Mouse (Mus musculus): ENCODE results near the gene Kcnj2. TPM values are rescaled to one million over a fixed set of nuclear protein-coding genes. Genes with fewer than 3 reads are reported as not detected.

The Kcnj2 gene
- 1.00 and 1.3 TPM in 2 replicates for polyA plus RNA-seq (2015; fragmentation: Nextera tagmentation; extraction: Ambion mirVana)

DNA sequence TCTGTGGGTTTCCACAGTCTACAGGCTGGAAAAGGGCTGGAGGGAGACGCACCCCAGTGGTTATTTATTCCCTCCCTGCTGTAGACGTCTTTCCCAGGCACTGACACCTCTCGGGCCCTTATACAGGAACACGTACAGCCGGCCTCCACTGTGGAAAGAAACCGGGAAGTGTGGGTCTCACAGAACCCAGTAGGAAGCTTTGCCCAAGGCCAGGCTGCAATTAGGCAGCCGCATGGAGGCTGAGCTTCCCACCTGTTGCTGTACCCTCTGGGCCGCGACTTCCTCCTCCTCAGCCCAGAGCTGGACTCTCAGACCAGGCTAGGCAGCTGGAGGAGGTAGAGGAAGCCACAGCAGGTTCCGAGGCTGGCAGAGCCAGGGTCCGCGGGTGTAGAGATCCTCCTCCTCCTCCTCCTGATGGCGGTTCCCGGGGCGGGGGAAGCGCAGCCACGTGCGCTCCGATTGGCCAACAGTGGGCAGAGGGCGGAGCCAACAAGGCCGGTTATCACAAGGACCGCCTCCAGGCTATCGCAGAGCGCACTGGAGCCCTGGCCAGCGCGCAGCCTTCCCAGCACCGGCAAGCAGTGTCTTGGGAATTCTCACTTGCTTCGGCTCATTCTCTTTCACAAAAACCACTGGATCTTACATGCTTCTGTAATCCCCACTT is at the start of gene Kcnj2:
TSS of gene Kcnj2 (plus strand) at position 530 of the 664 bp plus-strand sequence.
- no peaks in the 10 kb centered on the region for H3K9me3 ChIP-seq (replicated peaks)
- peak within 1 kb of the TSS; percentile 64 for H3K9ac ChIP-seq (replicated peaks)
- no peaks in the 10 kb centered on the region for H3K36me3 ChIP-seq
- under 1% methylated on average over 28 of the region's 28 CpGs for WGBS
- peaks cover 27% of the 10 kb centered on the region for H3K4me1 ChIP-seq
- peak within 1 kb of the TSS; percentile 63 for H3K4me3 ChIP-seq (replicated peaks)
- H3K27me3 ChIP-seq (replicated peaks) = no peaks in the 10 kb centered on the region
- ATAC-seq (ENCODE audit: low FRiP score) = peak; percentile 99
- H3K27ac ChIP-seq (replicated peaks) = peak within 1 kb of the TSS; percentile 58
- H3K4me2 ChIP-seq = peak within 1 kb of the TSS; percentile 89

DNA sequence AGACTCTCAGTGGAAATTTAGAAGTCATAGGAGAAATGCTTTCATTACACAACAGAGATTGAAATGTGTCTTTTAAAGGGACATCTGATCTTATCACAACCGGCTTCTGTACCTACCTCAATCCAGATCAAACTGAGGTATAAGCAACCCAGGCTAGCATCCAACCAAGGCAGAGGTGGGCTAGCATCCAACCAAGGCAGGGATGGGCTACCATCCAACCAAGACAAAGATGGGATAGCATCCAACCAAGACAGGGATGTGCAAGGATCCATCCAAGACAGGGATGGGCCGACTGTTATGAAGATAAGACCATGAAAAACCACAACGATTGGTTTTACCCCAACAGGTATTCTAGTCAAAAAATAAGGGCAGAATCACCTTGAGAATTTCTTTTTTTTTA is 49.8 kb upstream of the Kcnj2 start:
- no peak overlapping the region for H3K9ac ChIP-seq (replicated peaks)
- no peaks in the 10 kb centered on the region for H3K27me3 ChIP-seq (replicated peaks)
- H3K4me2 ChIP-seq = no peak overlapping the region
- H3K4me1 ChIP-seq = no peaks in the 10 kb centered on the region
- no peaks in the 10 kb centered on the region for H3K9me3 ChIP-seq (replicated peaks)
- H3K27ac ChIP-seq (replicated peaks) = no peak overlapping the region
- WGBS = 93% methylated on average over 3 of the region's 3 CpGs
- ATAC-seq (ENCODE audit: low FRiP score) = no peak
- no peaks in the 10 kb centered on the region for H3K36me3 ChIP-seq
- H3K4me3 ChIP-seq (replicated peaks) = no peak overlapping the region

DNA sequence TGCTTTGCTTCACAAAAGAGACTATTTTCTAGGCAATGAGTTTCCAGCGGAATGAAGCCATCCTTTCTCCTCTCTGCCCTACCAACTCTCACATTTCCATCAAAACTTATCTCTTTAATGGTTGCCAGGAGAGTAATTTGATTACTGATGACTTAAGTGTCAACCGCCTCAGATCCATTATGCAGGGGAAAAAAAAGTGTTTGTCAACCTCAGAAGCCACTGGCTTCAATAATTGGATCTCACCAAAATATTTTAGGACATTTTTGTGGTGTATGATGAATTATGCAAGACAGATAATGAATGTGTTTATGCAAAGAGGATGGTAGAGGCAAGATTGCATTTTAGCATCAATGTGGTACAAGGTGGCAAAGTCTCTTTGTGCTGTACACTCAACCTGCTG is 45.8 kb upstream of the Kcnj2 start:
- Histone ChIP-seq H3K27me3 (replicated peaks) (no peaks in the 10 kb centered on the region), H3K27ac (replicated peaks) (no peak overlapping the region), H3K9me3 (replicated peaks) (no peaks in the 10 kb centered on the region), H3K4me2 (no peak overlapping the region), H3K4me1 (no peaks in the 10 kb centered on the region), H3K36me3 (no peaks in the 10 kb centered on the region), H3K9ac (replicated peaks) (no peak overlapping the region), H3K4me3 (replicated peaks) (no peak overlapping the region)
- no peak for ATAC-seq (ENCODE audit: low FRiP score)
- 25% methylated on average over 2 of the region's 2 CpGs for WGBS

DNA sequence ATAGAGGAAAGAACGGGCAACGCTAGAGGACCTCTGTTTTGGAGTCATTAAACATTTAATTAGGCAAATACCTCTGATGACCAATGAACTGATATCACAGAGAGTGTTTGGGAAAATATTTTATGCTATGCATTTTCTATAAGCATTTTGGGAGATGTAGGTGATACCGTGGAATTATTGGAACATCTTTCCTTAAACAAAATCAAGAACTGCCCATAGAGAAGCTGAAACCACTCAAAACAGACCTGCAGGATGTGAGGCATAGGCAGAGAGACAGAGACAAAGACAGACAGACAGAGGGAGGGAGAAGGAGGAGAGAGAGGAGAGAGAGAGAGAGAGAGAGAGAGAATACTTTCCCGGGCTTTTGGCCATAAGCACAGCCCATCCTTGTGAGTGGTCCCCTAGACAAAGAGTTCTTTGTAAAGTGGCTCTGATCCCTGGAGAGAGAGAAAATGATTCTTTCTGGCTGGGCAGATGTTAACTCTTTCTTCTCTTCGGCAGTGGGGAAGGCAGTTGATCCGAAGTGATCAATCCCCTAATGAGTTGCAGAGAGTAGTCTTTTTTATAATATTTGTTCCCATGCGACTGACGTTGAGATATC is 43.2 kb upstream of the Kcnj2 start:
- peak; percentile 69; the same call in 1 of the 2 replicates for ATAC-seq (ENCODE audit: low FRiP score)

DNA sequence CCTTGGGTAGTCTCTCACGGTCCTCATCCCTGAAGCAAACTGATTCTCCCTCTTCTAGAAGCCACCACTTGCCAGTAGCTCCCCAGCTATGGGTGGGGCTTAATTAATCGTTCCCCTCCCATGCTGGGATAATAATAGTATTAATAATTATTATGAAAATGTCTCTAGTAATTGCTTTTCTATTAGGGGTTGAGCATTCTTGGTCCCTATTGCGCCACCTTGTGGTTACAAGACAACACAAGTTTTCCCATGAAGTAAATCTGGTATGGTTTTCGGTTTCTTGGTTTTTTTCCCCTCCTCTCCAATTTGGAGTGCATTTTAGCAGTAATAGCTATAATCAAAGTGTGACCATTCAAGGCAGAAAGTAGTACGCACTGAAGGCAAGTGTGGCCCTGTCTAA is 23.8 kb upstream of the Kcnj2 start:
- WGBS = 50% methylated on average over 5 of the region's 5 CpGs
- Histone ChIP-seq H3K9ac (replicated peaks) (no peak overlapping the region), H3K27ac (replicated peaks) (no peak overlapping the region), H3K27me3 (replicated peaks) (no peaks in the 10 kb centered on the region), H3K9me3 (replicated peaks) (no peaks in the 10 kb centered on the region), H3K4me1 (no peaks in the 10 kb centered on the region), H3K4me2 (no peak overlapping the region), H3K36me3 (no peaks in the 10 kb centered on the region), H3K4me3 (replicated peaks) (no peak overlapping the region)
- no peak for ATAC-seq (ENCODE audit: low FRiP score)

More for the DNA sequence above, 43.2 kb upstream of the Kcnj2 start:
- WGBS = 45% methylated on average over 8 of the region's 8 CpGs
- Histone ChIP-seq H3K27ac (replicated peaks) (no peak overlapping the region), H3K9me3 (replicated peaks) (no peaks in the 10 kb centered on the region), H3K9ac (replicated peaks) (no peak overlapping the region), H3K4me1 (no peaks in the 10 kb centered on the region), H3K27me3 (replicated peaks) (no peaks in the 10 kb centered on the region), H3K4me3 (replicated peaks) (no peak overlapping the region), H3K36me3 (no peaks in the 10 kb centered on the region), H3K4me2 (no peak overlapping the region)

DNA sequence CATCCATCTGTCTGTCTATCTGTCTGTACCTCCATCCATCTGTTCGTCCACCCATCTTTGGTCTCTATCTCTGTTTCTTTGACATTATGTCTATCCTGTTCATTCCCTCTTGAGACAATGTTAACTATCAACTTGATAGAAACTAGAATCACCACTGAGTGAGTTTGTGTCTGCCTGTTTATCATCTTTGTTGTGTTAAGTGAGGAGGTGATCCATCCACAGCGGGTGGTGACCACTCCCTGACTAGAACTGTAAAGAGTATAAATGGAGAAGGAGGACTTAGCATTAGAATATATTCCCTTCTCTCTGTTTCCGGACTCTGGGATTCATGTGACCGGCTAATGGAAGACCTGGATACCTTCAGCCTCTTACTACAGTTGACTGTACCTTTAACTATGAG is 22.7 kb upstream of the Kcnj2 start:
- no peak overlapping the region for H3K4me3 ChIP-seq (replicated peaks)
- H3K4me1 ChIP-seq = no peaks in the 10 kb centered on the region
- ATAC-seq (ENCODE audit: low FRiP score) = no peak
- WGBS = 90% methylated on average over 4 of the region's 4 CpGs
- no peaks in the 10 kb centered on the region for H3K27me3 ChIP-seq (replicated peaks)
- no peaks in the 10 kb centered on the region for H3K9me3 ChIP-seq (replicated peaks)
- H3K36me3 ChIP-seq = no peaks in the 10 kb centered on the region
- no peak overlapping the region for H3K9ac ChIP-seq (replicated peaks)
- H3K4me2 ChIP-seq = no peak overlapping the region
- H3K27ac ChIP-seq (replicated peaks) = no peak overlapping the region

DNA sequence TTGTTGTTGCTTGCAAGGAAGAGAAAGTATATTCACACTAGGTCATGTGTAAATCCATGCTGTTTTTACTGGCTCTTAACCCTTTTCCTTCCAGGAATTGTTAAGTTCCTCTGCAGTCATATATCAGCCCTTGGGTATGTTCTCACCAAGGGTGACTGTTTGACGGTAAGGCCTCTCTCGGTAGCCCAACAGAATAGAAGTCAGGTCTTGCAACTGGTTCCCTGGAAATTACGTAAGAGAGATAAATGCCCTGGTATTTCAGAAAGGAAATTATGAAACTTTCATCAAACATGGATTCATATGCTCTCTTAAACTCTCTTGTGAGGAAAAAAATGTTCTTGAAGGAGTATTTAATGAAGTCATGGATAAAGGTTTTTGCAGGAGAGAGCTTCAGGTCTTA is 11.7 kb upstream of the Kcnj2 start:
- WGBS = 88% methylated on average over 3 of the region's 3 CpGs
- no peak for ATAC-seq (ENCODE audit: low FRiP score)
- H3K4me3 ChIP-seq (replicated peaks) = no peak overlapping the region
- H3K4me2 ChIP-seq = no peak overlapping the region
- H3K27me3 ChIP-seq (replicated peaks) = no peaks in the 10 kb centered on the region
- H3K36me3 ChIP-seq = no peaks in the 10 kb centered on the region
- no peak overlapping the region for H3K27ac ChIP-seq (replicated peaks)
- no peaks in the 10 kb centered on the region for H3K4me1 ChIP-seq
- no peaks in the 10 kb centered on the region for H3K9me3 ChIP-seq (replicated peaks)
- no peak overlapping the region for H3K9ac ChIP-seq (replicated peaks)

DNA sequence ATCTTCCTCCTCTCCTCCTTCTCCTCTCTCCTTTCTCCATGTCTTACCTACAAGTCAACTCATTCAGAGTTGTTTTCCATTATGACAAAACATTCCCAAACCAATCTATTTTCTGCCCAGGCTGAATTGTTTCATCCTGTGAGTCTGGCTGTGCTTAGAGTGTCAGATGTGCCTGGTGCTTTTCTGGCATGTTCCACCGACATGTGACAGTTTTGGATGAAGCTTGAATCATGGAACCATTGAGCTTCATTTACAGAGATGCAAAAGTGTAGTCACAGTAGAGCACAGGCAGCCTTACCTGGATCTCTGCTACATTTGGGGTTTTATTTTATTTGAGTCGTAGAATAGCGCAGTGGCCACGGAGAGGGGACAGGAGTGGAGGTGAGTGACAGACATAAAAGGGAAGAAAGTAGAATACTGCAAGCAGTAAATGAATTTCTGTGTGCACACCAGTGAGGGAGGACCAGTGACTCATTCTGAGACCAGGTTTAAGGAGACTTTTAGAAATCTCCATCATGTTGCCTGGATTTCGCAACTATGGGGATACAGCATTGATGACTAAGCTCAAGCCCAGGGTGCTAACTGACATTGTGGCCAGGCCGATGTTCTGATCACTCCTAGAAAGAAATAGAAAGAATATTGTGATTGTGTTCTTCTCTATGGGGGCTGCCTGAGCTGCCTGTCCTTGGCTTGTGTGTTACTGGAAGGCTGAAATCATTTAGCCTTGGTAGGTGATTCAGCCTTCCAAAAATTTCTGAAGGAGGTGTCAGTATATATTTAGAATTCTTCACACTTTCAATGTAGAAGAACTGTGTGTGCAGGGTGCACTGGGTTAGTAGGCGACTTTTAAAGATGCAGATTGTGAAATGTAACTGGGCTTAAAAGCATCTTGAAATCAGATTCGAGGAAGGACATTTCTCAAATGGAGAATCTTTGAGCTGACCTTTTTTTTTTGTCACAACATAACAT is 10.8 kb upstream of the Kcnj2 start:
- no peaks in the 10 kb centered on the region for H3K4me1 ChIP-seq
- H3K27ac ChIP-seq (replicated peaks) = no peak overlapping the region
- no peak overlapping the region for H3K4me3 ChIP-seq (replicated peaks)
- WGBS = 91% methylated on average over 8 of the region's 8 CpGs
- H3K9me3 ChIP-seq (replicated peaks) = no peaks in the 10 kb centered on the region
- no peaks in the 10 kb centered on the region for H3K36me3 ChIP-seq
- no peak overlapping the region for H3K9ac ChIP-seq (replicated peaks)
- H3K4me2 ChIP-seq = no peak overlapping the region
- no peaks in the 10 kb centered on the region for H3K27me3 ChIP-seq (replicated peaks)
- ATAC-seq (ENCODE audit: low FRiP score) = no peak

DNA sequence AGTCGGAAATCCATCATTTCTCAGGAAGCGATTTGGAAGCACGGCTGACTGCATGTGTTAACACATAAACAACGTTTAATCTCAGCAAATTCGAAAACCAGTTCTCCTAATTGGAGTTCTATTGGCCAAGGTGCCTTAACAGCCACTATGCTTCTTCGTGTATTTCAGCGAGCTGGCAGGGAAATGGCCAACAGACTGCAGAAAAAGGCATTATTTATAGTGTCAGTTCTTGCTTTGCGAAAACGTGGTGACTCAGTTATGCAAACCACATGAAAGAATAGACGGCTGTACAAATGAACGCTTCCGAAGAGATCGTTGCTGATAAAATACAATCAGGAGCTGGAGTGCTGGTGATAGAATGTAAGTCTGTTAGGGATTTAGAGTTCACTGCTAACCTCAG is 9.9 kb upstream of the Kcnj2 start:
- H3K27me3 ChIP-seq (replicated peaks) = no peaks in the 10 kb centered on the region
- H3K9ac ChIP-seq (replicated peaks) = no peak overlapping the region
- H3K27ac ChIP-seq (replicated peaks) = no peak overlapping the region
- no peaks in the 10 kb centered on the region for H3K36me3 ChIP-seq
- H3K4me3 ChIP-seq (replicated peaks) = no peak overlapping the region
- 52% methylated on average over 13 of the region's 13 CpGs for WGBS
- H3K4me1 ChIP-seq = no peaks in the 10 kb centered on the region
- no peak for ATAC-seq (ENCODE audit: low FRiP score)
- no peaks in the 10 kb centered on the region for H3K9me3 ChIP-seq (replicated peaks)
- no peak overlapping the region for H3K4me2 ChIP-seq

DNA sequence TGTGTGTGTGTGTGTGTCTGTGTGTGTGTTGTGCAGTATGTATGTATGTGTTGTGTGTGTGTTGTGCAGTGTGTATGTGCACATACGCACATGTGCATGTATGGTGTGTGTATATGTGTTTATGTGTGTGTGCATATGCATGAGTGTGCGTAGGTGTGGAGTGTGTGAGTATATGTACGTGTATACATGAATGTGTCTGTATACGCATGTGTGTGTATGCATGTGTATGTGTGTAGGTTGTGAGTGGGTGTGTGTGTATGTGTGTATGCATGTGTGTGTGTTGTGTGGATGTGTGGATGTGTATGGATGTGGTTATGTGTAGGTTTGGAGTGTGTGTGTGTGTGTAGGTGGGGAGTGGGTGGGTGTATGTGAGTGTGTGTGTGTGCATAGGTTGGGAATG is 8.5 kb upstream of the Kcnj2 start:
- WGBS = 95% methylated on average over 4 of the region's 4 CpGs
- Histone ChIP-seq H3K27me3 (replicated peaks) (no peaks in the 10 kb centered on the region), H3K36me3 (no peaks in the 10 kb centered on the region), H3K4me2 (no peak overlapping the region), H3K9me3 (replicated peaks) (no peaks in the 10 kb centered on the region), H3K27ac (replicated peaks) (no peak overlapping the region), H3K4me1 (no peaks in the 10 kb centered on the region), H3K4me3 (replicated peaks) (no peak overlapping the region), H3K9ac (replicated peaks) (no peak overlapping the region)
- ATAC-seq (ENCODE audit: low FRiP score) = no peak

DNA sequence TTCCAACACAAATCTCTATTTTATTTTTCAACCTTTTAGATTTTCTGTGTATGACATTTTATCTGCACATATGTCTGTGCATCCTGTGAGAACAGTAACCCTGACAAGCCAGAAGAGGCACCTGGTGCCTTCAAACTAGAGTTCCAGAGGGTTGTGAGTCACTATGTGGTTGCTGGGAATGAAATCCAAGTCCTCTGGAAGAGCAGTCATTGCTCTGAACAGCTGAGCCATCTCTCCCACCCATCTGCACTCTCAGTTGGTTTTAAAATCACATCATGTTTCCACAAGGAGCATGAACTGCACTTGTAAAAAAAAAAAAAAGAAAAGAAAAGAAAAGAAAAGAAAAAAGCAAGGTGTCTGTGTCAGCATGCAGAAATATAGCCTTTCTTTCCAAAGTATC is 6.5 kb upstream of the Kcnj2 start:
- peaks cover 4% of the 10 kb centered on the region; the same call in 1 of the 2 replicates for H3K4me1 ChIP-seq
- H3K36me3 ChIP-seq = no peaks in the 10 kb centered on the region
- H3K27ac ChIP-seq (replicated peaks) = no peak overlapping the region
- H3K4me3 ChIP-seq (replicated peaks) = no peak overlapping the region
- no peaks in the 10 kb centered on the region for H3K9me3 ChIP-seq (replicated peaks)
- H3K27me3 ChIP-seq (replicated peaks) = no peaks in the 10 kb centered on the region
- no peak for ATAC-seq (ENCODE audit: low FRiP score)
- H3K9ac ChIP-seq (replicated peaks) = no peak overlapping the region
- no peak overlapping the region for H3K4me2 ChIP-seq
